Mouse (Mus musculus) limb, embryonic 12.5 days (tissue): ENCODE results near the gene Pygm. TPM values are rescaled to one million over a fixed set of nuclear protein-coding genes. Genes with fewer than 3 reads are reported as not detected.

Source experiments
- ATAC-seq: fragments of 200-750 bp; cut with Nextera tagmentation; 2 replicates; pipeline ENCODE4 v1.8.0; 2017; ENCODE audit warnings: low read depth, moderate TSS enrichment; ENCODE audit not compliant: insufficient number of reproducible peaks, insufficient read depth, low FRiP score, low TSS enrichment
- H3K27ac ChIP-seq: fragments of 300-500 bp; sonication (generic); 2 replicates; pipeline ENCODE4 v1.5.1; 2016; ENCODE audit warnings: mild to moderate bottlenecking, moderate library complexity
- H3K27me3 ChIP-seq: fragments of 300-500 bp; sonication (generic); 2 replicates; pipeline ENCODE4 v1.6.1; 2016; ENCODE audit warnings: mild to moderate bottlenecking, moderate library complexity
- H3K36me3 ChIP-seq: fragments of 300-500 bp; sonication (generic); 2 replicates; pipeline ENCODE4 v1.6.1; 2016; ENCODE audit warnings: mild to moderate bottlenecking, moderate library complexity
- H3K4me1 ChIP-seq: fragments of 300-500 bp; sonication (generic); replicated peaks from 2 replicates; pipeline ENCODE4 v1.6.1; 2016
- H3K4me2 ChIP-seq: fragments of 300-500 bp; sonication (generic); 2 replicates; pipeline ENCODE4 v1.6.1; 2016; ENCODE audit warnings: mild to moderate bottlenecking, moderate library complexity
- H3K4me3 ChIP-seq: fragments of 300-500 bp; sonication (generic); replicated peaks from 2 replicates; pipeline ENCODE4 v1.5.1; 2016; ENCODE audit warnings: mild to moderate bottlenecking
- H3K9ac ChIP-seq: fragments of 300-500 bp; sonication (generic); replicated peaks from 2 replicates; pipeline ENCODE4 v1.6.1; 2016; ENCODE audit warnings: mild to moderate bottlenecking, moderate library complexity
- H3K9me3 ChIP-seq: fragments of 300-500 bp; sonication (generic); 2 replicates; pipeline ENCODE4 v1.6.1; 2016; ENCODE audit warnings: mild to moderate bottlenecking, moderate library complexity
- WGBS: fragments of 180-500 bp; shearing (Covaris S2); methylation state at CpG from one replicate; pipeline ENCODE4 v1.1.7; 2016; 5-methylcytosine and 5-hydroxymethylcytosine counted together
- polyA plus RNA-seq: library from polyadenylated mRNA; unstranded; fragments of >200 nt; fragmentation: Nextera tagmentation; extraction: Ambion mirVana; gene quantifications from 2 replicates; pipeline ENCODE4 v1.2.1, GENCODE M21; 2016

Gene Pygm
- polyA plus RNA-seq, 1 experiment from 2014 or later, result 6.3 TPM

GRCm38 (mm10) chr19:6400096-6401086 lies 16.2 kb downstream of the Pygm start:
- H3K4me3 ChIP-seq, result peak overlapping the region; percentile 63
- 3% methylated on average over 29 of the region's 29 CpGs for WGBS
- no peak for ATAC-seq
- no peaks in the 10 kb centered on the region for H3K9me3 ChIP-seq
- H3K36me3 ChIP-seq, result no peaks in the 10 kb centered on the region
- no peak overlapping the region for H3K27ac ChIP-seq
- peaks cover 40% of the 10 kb centered on the region for H3K4me1 ChIP-seq
- H3K9ac ChIP-seq, result peak overlapping the region; percentile 58
- peaks cover 72% of the 10 kb centered on the region for H3K27me3 ChIP-seq
- peak overlapping the region; percentile 100 for H3K4me2 ChIP-seq

GRCm38 (mm10) chr19:6401131-6401815 lies 17.1 kb downstream of the Pygm start:
- Histone ChIP-seq H3K4me2 (peak overlapping the region; percentile 100), H3K27me3 (peaks cover 72% of the 10 kb centered on the region), H3K4me3 (peak overlapping the region; percentile 63), H3K9me3 (no peaks in the 10 kb centered on the region), H3K9ac (0 out of 2 replicates have a peak overlapping the region, but pooled peaks have one; percentile 14), H3K36me3 (no peaks in the 10 kb centered on the region), H3K4me1 (peaks cover 40% of the 10 kb centered on the region), H3K27ac (no peak overlapping the region)
- ATAC-seq, result no peak
- WGBS, result under 1% methylated on average over 32 of the region's 32 CpGs

GRCm38 (mm10) chr19:6401951-6402350 lies 17.8 kb downstream of the Pygm start:
- WGBS, result 8% methylated on average over 9 of the region's 9 CpGs
- ATAC-seq, result no peak
- Histone ChIP-seq H3K9me3 (no peaks in the 10 kb centered on the region), H3K27me3 (peaks cover 73% of the 10 kb centered on the region), H3K4me3 (peak overlapping the region; percentile 63), H3K36me3 (no peaks in the 10 kb centered on the region), H3K27ac (no peak overlapping the region), H3K4me2 (peak overlapping the region; percentile 100), H3K4me1 (peaks cover 40% of the 10 kb centered on the region), H3K9ac (0 out of 2 replicates have a peak overlapping the region, but pooled peaks have one; percentile 14)

GRCm38 (mm10) chr19:6403869-6404268 lies 19.7 kb downstream of the Pygm start:
- no peak overlapping the region for H3K27ac ChIP-seq
- ATAC-seq, result no peak
- peaks cover 32% of the 10 kb centered on the region for H3K4me1 ChIP-seq
- no peaks in the 10 kb centered on the region for H3K36me3 ChIP-seq
- no peak overlapping the region for H3K4me2 ChIP-seq
- H3K9me3 ChIP-seq, result no peaks in the 10 kb centered on the region
- H3K9ac ChIP-seq, result no peak overlapping the region
- 79% methylated on average over 10 of the region's 10 CpGs for WGBS
- H3K4me3 ChIP-seq, result no peak overlapping the region
- peaks cover 58% of the 10 kb centered on the region for H3K27me3 ChIP-seq

- ATAC-seq, result no peak
- Histone ChIP-seq H3K27me3 (peaks cover 42% of the 10 kb centered on the region), H3K9ac (no peak overlapping the region), H3K27ac (no peak overlapping the region), H3K9me3 (no peaks in the 10 kb centered on the region), H3K36me3 (no peaks in the 10 kb centered on the region), H3K4me2 (no peak overlapping the region), H3K4me3 (no peak overlapping the region), H3K4me1 (peaks cover 17% of the 10 kb centered on the region)
- WGBS, result 83% methylated on average over 10 of the region's 10 CpGs
These were observed 21.2 kb downstream of the Pygm start for GRCm38 (mm10) chr19:6405433-6405832.

GRCm38 (mm10) chr19:6407109-6407508 lies 22.9 kb downstream of the Pygm start:
- Histone ChIP-seq H3K4me1 (peaks cover under 1% of the 10 kb centered on the region; the same call in 1 of the 2 replicates), H3K27ac (no peak overlapping the region)
- ATAC-seq, result no peak

GRCm38 (mm10) chr19:6407816-6408510 lies 23.8 kb downstream of the Pygm start:
- peaks cover 2% of the 10 kb centered on the region; the same call in 1 of the 2 replicates for H3K4me1 ChIP-seq
- H3K9ac ChIP-seq, result no peak overlapping the region
- 50% methylated on average over 16 of the region's 16 CpGs for WGBS
- H3K27ac ChIP-seq, result no peak overlapping the region
- no peak overlapping the region for H3K4me2 ChIP-seq
- peaks cover 23% of the 10 kb centered on the region for H3K27me3 ChIP-seq
- no peak overlapping the region for H3K4me3 ChIP-seq
- H3K9me3 ChIP-seq, result no peaks in the 10 kb centered on the region
- no peaks in the 10 kb centered on the region for H3K36me3 ChIP-seq
- ATAC-seq, result no peak

More at GRCm38 (mm10) chr19:6407109-6407508, 22.9 kb downstream of the Pygm start:
- WGBS, result 79% methylated on average over 8 of the region's 8 CpGs
- H3K4me3 ChIP-seq, result no peak overlapping the region
- H3K27me3 ChIP-seq, result peaks cover 25% of the 10 kb centered on the region
- no peaks in the 10 kb centered on the region for H3K9me3 ChIP-seq
- no peak overlapping the region for H3K4me2 ChIP-seq
- H3K36me3 ChIP-seq, result no peaks in the 10 kb centered on the region
- H3K9ac ChIP-seq, result no peak overlapping the region

GRCm38 (mm10) chr19:6408749-6409148 lies 24.6 kb downstream of the Pygm start:
- peaks cover 22% of the 10 kb centered on the region for H3K27me3 ChIP-seq
- no peak overlapping the region for H3K9ac ChIP-seq
- no peak for ATAC-seq
- no peak overlapping the region for H3K4me3 ChIP-seq
- no peak overlapping the region for H3K27ac ChIP-seq
- peaks cover 5% of the 10 kb centered on the region for H3K4me1 ChIP-seq
- H3K4me2 ChIP-seq, result no peak overlapping the region
- H3K36me3 ChIP-seq, result no peaks in the 10 kb centered on the region
- WGBS, result 75% methylated on average over 8 of the region's 8 CpGs
- H3K9me3 ChIP-seq, result no peaks in the 10 kb centered on the region

GRCm38 (mm10) chr19:6409176-6409575 lies 25.0 kb downstream of the Pygm start:
- Histone ChIP-seq H3K9ac (no peak overlapping the region), H3K27me3 (peaks cover 22% of the 10 kb centered on the region), H3K9me3 (no peaks in the 10 kb centered on the region), H3K4me2 (no peak overlapping the region), H3K4me3 (no peak overlapping the region), H3K36me3 (no peaks in the 10 kb centered on the region), H3K4me1 (peaks cover 5% of the 10 kb centered on the region), H3K27ac (no peak overlapping the region)
- WGBS, result 74% methylated on average over 5 of the region's 5 CpGs
- ATAC-seq, result no peak

GRCm38 (mm10) chr19:6409936-6410335 lies 25.7 kb downstream of the Pygm start:
- H3K4me2 ChIP-seq, result no peak overlapping the region
- WGBS, result 83% methylated on average over 5 of the region's 5 CpGs

GRCm38 (mm10) chr19:6412798-6413197 lies 28.6 kb downstream of the Pygm start:
- Histone ChIP-seq H3K27ac (no peak overlapping the region), H3K9ac (no peak overlapping the region), H3K36me3 (no peaks in the 10 kb centered on the region), H3K4me1 (peaks cover 30% of the 10 kb centered on the region), H3K4me2 (no peak overlapping the region), H3K27me3 (peaks cover 48% of the 10 kb centered on the region), H3K9me3 (no peaks in the 10 kb centered on the region), H3K4me3 (no peak overlapping the region)
- WGBS, result 59% methylated on average over 14 of the region's 14 CpGs
- no peak for ATAC-seq

More at GRCm38 (mm10) chr19:6409936-6410335, 25.7 kb downstream of the Pygm start:
- no peaks in the 10 kb centered on the region for H3K9me3 ChIP-seq
- H3K4me1 ChIP-seq, result peaks cover 5% of the 10 kb centered on the region
- no peak overlapping the region for H3K9ac ChIP-seq
- H3K27ac ChIP-seq, result no peak overlapping the region
- peaks cover 27% of the 10 kb centered on the region for H3K27me3 ChIP-seq
- ATAC-seq, result no peak
- no peak overlapping the region for H3K4me3 ChIP-seq
- no peaks in the 10 kb centered on the region for H3K36me3 ChIP-seq
